Mouse (Mus musculus) adrenal gland, adult (tissue): ENCODE results near the gene Pax7.

Source experiments
- DNase-seq, 2 experiments: peaks; one replicate each; pipeline ENCODE4 v3.0.0; 2022 to 2023; ENCODE audit warnings: low spot score in 1 of 2; ENCODE audit not compliant: inconsistent age in 2 of 2

Gene Pax7

GRCm38 (mm10) chr4:139698602-139699001, 134.7 kb downstream of the Pax7 start:
- DNase-seq, result no peak

DNA sequence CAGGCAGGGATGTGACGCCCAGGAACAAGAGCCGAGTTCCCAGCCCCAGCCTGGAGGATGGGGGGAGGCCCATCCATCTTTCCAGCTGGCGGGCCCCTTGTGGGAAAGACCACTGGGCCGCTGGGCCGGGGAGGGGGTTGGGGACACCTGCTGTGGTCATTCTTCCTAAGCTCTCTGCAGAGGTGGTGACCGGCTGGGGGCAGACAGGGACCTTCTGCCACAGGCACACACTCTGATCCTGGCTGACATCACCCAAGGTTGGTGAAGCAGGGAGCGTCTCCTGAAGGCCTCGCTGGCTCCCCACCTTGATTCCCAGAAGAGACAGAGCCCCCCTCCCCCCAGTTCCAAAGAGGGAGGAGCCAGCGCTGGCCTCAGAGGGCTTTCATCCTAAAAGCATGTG, 135.6 kb downstream of the Pax7 start:
- no peak for DNase-seq

- DNase-seq, result no peak
These were observed 140.0 kb downstream of the Pax7 start for GRCm38 (mm10) chr4:139693315-139693714.

DNA sequence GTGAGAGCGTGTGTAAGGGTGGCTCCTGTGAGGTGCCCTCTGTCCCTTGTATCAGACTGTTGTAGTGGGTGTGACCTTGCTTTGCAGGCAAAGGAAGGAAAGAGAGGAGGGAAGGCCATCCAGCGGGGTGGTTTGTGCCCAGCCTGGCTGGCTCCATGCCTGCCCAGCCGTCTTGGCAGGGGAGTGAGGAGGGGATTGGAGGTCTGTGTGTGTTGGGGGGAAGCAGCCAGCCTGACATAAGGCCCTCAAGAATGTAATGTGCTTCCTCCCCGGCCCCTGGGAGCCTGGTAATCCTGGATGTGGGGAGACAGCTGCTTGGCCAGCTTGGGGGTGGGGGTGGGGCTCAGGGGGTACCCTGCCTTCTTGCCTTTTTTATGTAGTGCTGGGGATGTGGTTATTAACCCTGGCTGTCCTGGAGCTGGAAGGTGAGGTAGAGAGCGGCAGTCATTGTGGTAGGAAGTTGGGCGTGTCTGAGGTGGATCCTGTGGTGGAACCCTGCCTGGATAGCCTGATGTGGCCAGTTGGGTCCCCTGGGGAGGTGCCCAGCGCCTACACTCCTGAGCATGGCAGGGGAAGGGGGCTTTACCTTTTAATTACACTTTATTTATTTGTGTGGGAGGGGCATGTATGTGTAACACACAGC, 143.6 kb downstream of the Pax7 start:
- no peak for DNase-seq

- DNase-seq, result no peak
These were observed 145.3 kb downstream of the Pax7 start for GRCm38 (mm10) chr4:139688058-139688457.
